Mouse (Mus musculus) thymus, postnatal 10 days (tissue): ENCODE results near the gene B3gnt7.
A peak's percentile ranks its signal among the peaks of the same experiment; 100 is the strongest.

Experiments
- DNase-seq, 2 experiments: peaks; one replicate each; pipeline ENCODE4 v3.0.0; 2021; ENCODE audit warnings: low spot score in 2 of 2

The B3gnt7 gene

GRCm38 (mm10) chr1:86343969-86344861 lies 41.6 kb downstream of the B3gnt7 start:
- peak; percentile 38 to 41 for DNase-seq

- DNase-seq = peak in 1 of 2 experiments; percentile 10
Observed at GRCm38 (mm10) chr1:86345069-86345468, 42.4 kb downstream of the B3gnt7 start.

- no peak for DNase-seq
Observed at GRCm38 (mm10) chr1:86345956-86346355, 43.3 kb downstream of the B3gnt7 start.

- DNase-seq = no peak
Observed at GRCm38 (mm10) chr1:86346851-86347715, 44.5 kb downstream of the B3gnt7 start.

GRCm38 (mm10) chr1:86347716-86348045 lies 45.0 kb downstream of the B3gnt7 start:
- no peak for DNase-seq

- no peak for DNase-seq
Observed at GRCm38 (mm10) chr1:86348083-86348482, 45.5 kb downstream of the B3gnt7 start.

- DNase-seq = no peak
Observed at GRCm38 (mm10) chr1:86348801-86349200, 46.2 kb downstream of the B3gnt7 start.

- no peak for DNase-seq
Observed at GRCm38 (mm10) chr1:86349201-86349600, 46.6 kb downstream of the B3gnt7 start.

GRCm38 (mm10) chr1:86349696-86350095 lies 47.1 kb downstream of the B3gnt7 start:
- DNase-seq = no peak

GRCm38 (mm10) chr1:86350576-86350975 lies 47.9 kb downstream of the B3gnt7 start:
- DNase-seq = no peak

- no peak for DNase-seq
Observed at GRCm38 (mm10) chr1:86354186-86354585, 51.6 kb downstream of the B3gnt7 start.
